ENCODE assay signal across 8 mouse cellular contexts in the genomic region with DNA sequence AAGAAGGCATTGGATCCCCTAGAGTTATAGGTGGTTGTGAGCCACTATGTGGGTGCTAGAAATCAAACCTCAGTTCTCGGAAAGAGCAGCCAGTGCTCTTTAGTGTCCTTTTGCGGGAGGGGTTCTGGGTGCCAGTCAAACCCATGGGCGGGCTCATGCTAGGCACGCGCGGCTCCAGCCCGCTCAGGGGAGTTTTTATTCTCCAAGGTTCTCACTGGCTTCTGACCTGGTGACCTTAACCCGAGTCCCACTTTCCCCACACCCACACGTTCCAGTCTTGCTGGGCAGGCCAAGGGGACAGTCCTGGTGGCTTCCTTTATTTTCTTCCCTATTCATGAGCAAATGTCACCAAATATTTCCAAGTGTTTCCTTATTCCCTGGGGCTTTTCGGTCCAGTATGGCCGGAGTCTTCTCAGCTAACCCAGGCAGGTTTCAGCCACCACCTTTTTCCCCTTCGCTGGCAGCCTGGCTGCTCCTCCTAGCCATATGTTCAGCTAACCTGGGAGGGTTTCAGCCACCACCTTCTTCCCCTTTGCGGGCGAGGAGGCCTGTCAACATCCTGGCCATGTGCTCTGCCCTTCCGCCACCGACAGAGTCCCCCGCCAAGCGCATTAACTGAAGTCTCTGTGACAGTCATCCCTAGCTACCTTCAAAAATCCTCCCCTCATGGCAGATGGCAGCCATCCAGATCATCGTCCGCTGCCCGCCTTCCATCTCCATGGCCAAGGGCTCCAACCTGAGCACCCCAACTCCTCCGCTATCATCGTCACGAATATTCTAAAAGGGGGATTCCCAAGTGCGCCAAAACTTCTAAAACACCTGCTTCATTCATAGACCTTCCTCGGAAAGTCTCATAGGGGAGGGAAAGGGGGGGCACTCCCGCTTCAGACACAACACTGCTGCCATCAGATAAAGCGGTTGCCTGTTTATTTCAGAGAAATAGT.
A peak's percentile ranks its signal among the peaks of the same experiment; 100 is the strongest.
DNase-seq lines count a peak whose midpoint lies in the region; ATAC-seq and TF ChIP-seq lines count a peak whose summit lies in the region.
"Had no signal": no experiment of that assay in that cellular context is flagged by ENCODE, and none has a peak within 500 bp of the region (broad histone marks: within the 10 kb centered on the region; RNA-seq: fewer than 3 reads in every experiment).

No protein-coding gene starts in this region.

- WGBS in liver, embryonic 14.5 days (ENCODE audit: insufficient replicate concordance): 20% methylated on average over 28 of the region's 28 CpGs
- WGBS in heart, embryonic 11.5 days (ENCODE audit: insufficient replicate concordance): 86% methylated on average over 28 of the region's 28 CpGs

- peak; percentile 35; the same call in 1 of the 2 replicates for ATAC-seq in liver, embryonic 14.5 days (ENCODE audit: insufficient read depth)
- no peak for ATAC-seq in heart, embryonic 11.5 days (replicated peaks; ENCODE audit: insufficient number of reproducible peaks, low FRiP score, low TSS enrichment)

- 0 out of 2 replicates have a peak overlapping the region, but pooled peaks have one; percentile 10 for H3K9ac ChIP-seq in liver, embryonic 14.5 days (replicated peaks)
- no peak overlapping the region for H3K9ac ChIP-seq in heart, embryonic 11.5 days (ENCODE audit: low read depth, low read length)
- H3K9ac ChIP-seq: embryonic facial prominence, embryonic 15.5 days had no signal

- DNase-seq in MEL-GATA-1-ER (ENCODE audit: extremely low read depth, low read depth): peak; percentile 59
- DNase-seq in cerebellum, adult 11 months: peak; percentile 92
- DNase-seq in liver, embryonic 14.5 days (ENCODE audit: low read depth in 3 of 3, low spot score in 3 of 3): no peak
- peak; percentile 88 for DNase-seq in spleen, postnatal 36 days (ENCODE audit: low spot score in 2 of 2)
- DNase-seq in right cerebral cortex, postnatal 25 days: no peak
- DNase-seq in layer of hippocampus, postnatal 10 days (ENCODE audit: low spot score in 2 of 2): no peak

- H3K4me3 ChIP-seq in liver, embryonic 14.5 days (ENCODE audit: insufficient read depth in 1 of 2, low read depth in 2 of 2, low read length in 2 of 2): 0 out of 4 replicates have a peak overlapping the region, but pooled peaks of 1 of the 2 experiments have one; percentile 11
- no peak overlapping the region for H3K4me3 ChIP-seq in heart, embryonic 11.5 days (ENCODE audit: low read depth, low read length)
- H3K4me3 ChIP-seq: embryonic facial prominence, embryonic 15.5 days had no signal

- TF ChIP-seq CTCF in liver, embryonic 14.5 days (IDR thresholded peaks at IDR 0.05; ENCODE audit: low read depth): no peak

- H3K36me3 ChIP-seq in liver, embryonic 14.5 days (replicated peaks; ENCODE audit: control insufficient read depth, insufficient read depth, low read depth): no peaks in the 10 kb centered on the region
- H3K36me3 ChIP-seq in heart, embryonic 11.5 days (ENCODE audit: control insufficient read depth, insufficient read depth, low read length): peaks cover 18% of the 10 kb centered on the region

- no peak overlapping the region for H3K27ac ChIP-seq in liver, embryonic 14.5 days
- no peak overlapping the region for H3K27ac ChIP-seq in heart, embryonic 11.5 days (ENCODE audit: low read depth, low read length)
- H3K27ac ChIP-seq: embryonic facial prominence, embryonic 15.5 days had no signal

- no peaks in the 10 kb centered on the region for H3K9me3 ChIP-seq in liver, embryonic 14.5 days (ENCODE audit: control insufficient read depth, low read length)
- 0 out of 2 replicates have a peak, but pooled peaks cover 4% of the 10 kb centered on the region for H3K9me3 ChIP-seq in heart, embryonic 11.5 days (replicated peaks; ENCODE audit: control insufficient read depth, low read length)
- H3K9me3 ChIP-seq: embryonic facial prominence, embryonic 15.5 days had no signal

- H3K4me2 ChIP-seq in liver, embryonic 14.5 days (ENCODE audit: low read depth): peak overlapping the region; percentile 42
- H3K4me2 ChIP-seq in heart, embryonic 11.5 days: no peak overlapping the region
- H3K4me2 ChIP-seq: embryonic facial prominence, embryonic 15.5 days had no signal

- no peaks in the 10 kb centered on the region for H3K27me3 ChIP-seq in liver, embryonic 14.5 days (ENCODE audit: control insufficient read depth, insufficient read depth, low read length)
- H3K27me3 ChIP-seq in heart, embryonic 11.5 days (ENCODE audit: control insufficient read depth, insufficient read depth, low read length): no peaks in the 10 kb centered on the region
- H3K27me3 ChIP-seq: embryonic facial prominence, embryonic 15.5 days had no signal

- no peak for TF ChIP-seq EP300 in liver, embryonic 14.5 days (IDR thresholded peaks at IDR 0.05; ENCODE audit: low read depth)

- H3K4me1 ChIP-seq in liver, embryonic 14.5 days (replicated peaks; ENCODE audit: control insufficient read depth in 2 of 2, insufficient read depth in 2 of 2, low read length in 1 of 2): peaks cover 0 to 23% of the 10 kb centered on the region in 2 experiments; a peak in 2 of 4 replicates
- no peaks in the 10 kb centered on the region for H3K4me1 ChIP-seq in heart, embryonic 11.5 days (ENCODE audit: control insufficient read depth, insufficient read depth, low read length)

Comparison
In these comparisons a context has a peak if more than half of its experiments do, and no peak if none do; other contexts are left out.
1. DNase-seq: peak in MEL-GATA-1-ER (single experiment), cerebellum, adult 11 months (single experiment) and spleen, postnatal 36 days (2 of 2); none in liver, embryonic 14.5 days (0 of 3), right cerebral cortex, postnatal 25 days (single experiment) and layer of hippocampus, postnatal 10 days (0 of 2).